Mouse (Mus musculus) megakaryocyte, embryonic 14.5 days (primary cell): ENCODE measurements around the gene Adam17.

Source experiments
- FLI1 ChIP-seq: IDR thresholded peaks from 2 replicates; pipeline ENCODE4 v1.6.1; 2012; ENCODE audit warnings: low read length, inconsistent platforms, mixed read lengths
- GATA1 ChIP-seq: IDR thresholded peaks from 3 replicates; pipeline ENCODE4 v1.6.1; 2012; ENCODE audit warnings: mixed read lengths, low read length, inconsistent platforms, borderline replicate concordance

- TF ChIP-seq GATA1 (no peak), FLI1 (no peak)
Measured at GRCm38 (mm10) chr12:21369087-21369410, 4.4 kb downstream of the Adam17 start.
